Mouse (Mus musculus) R1 (cell line): ENCODE results near the gene Nudt14.

ENCODE experiments used
- DNase-seq: peaks from one replicate; pipeline ENCODE4 v3.0.0-alpha.2; 2018; ENCODE audit warnings: low read depth, low spot score

The Nudt14 gene

DNA sequence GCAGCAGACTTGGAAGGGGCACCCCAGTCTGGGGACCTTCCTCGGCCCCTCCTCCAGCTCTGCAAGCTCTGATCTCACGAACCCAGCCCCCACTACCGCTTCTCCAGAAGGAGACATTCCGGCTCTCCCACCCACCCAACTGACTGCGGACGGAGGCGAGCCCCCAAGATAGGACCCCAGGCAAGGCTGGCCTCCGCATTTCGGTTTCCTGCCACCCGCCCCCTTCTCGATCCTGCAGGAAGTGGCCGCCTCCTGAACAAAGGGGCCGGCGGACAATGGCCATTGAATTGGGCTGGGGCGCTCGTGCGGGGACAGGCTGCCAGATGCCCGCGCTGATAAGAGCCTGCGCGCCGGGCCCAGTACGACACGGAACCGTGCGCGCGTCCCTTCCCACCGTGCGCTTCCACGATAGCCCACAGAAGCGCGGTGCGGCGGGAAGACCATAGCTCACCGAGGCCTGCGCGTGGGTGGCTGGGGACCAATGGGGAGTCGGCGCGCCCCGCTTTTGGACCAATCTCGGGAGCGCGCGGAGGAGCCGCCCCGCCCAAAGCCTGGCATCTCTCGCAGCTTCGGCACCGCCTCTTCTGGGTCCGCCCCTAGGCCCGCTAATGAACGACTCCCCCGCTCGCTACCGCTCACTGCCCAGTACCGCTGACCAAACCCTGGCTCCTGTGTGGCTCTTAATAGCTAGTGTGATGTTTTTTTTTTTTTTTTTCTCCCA, 8.3 kb upstream of the Nudt14 start:
- DNase-seq, result peak; percentile 81

DNA sequence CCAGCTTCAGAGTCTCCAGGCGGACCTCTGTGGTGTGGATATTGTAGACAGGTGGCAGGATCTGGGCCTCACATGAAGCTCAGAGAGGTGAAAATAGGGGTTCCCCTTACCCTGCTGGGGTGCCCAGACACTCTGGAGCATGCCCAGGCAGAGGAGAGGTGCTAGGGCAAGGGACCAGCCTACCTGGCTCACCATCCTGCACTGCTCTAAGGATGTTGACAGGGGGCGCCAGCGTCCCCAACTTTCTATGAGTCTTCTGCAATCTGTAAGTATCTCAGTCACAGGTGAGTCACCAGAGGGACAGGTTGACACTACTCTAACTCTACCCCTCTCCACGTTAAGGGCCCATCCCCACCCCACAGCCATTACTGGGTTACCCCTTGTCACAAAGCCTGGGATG, 5.4 kb upstream of the Nudt14 start:
- peak; percentile 72 for DNase-seq

DNA sequence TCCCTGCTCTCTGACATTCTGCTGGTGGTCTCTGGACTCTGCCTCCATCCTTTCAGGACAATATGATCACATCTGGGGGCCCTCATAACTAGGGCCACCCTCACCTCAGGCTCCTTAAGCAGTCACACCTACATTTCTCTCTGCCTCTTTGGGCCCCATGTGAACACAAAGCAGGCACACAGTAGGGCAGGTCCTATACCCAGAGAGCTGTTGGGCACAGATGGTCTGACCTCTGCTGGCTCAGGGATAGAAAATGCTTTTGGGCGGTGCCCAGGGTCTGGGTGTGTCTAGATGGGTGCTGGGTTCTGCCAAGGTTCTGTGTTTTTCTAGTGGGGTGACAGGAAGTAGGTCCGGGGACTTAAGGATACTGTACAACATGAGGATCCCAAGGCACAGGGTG, 1.7 kb upstream of the Nudt14 start:
- DNase-seq, result no peak

DNA sequence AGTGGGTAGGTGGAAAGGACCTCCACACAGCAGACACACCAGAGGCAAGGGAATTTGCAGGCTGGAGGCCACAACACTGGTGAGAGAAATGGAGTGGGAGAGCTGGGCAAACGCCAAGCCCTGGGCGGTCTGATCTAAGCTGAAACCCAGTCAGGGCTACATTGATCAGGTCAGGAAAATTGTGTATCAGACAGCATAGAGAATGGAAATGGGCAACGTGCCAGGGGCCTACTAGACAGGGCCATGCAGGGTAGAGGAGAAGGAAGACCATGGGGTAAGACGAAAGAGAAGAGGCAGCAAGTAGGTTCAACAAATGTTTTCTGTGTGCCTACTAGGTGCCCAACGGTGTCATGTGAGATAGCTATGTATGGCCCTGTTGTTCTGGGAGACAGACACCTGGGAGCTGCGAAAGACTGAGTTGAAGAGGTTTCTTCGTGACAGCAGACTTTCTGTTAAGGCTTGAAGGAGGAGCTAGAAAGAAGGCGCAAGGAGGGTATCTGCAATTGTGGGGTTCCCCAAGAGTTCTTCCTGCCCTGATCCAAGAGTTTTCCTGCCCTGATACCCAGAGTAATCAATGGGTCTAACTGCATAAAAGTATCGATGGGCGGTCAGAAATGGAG, 658 bp downstream of the Nudt14 start:
- DNase-seq, result no peak

DNA sequence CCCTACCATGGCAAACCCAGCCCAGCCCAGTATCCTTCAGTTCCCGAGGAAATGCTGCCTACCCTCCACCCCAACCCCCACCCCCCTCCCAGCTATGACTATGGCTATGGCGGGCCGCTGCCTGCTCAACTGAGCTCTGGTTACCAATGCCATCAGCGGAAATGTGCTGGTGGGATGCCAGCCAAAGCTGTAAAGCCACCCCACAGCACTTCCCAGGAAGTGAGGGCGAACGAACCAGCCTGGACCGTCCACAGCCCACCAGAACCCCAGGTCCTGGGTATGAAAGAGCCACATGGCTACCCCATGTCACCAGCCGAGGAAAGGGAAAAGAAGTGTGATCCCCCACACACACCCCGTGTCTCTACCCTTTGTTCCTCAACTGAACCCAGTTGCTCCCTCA, 1.2 kb downstream of the Nudt14 start:
- no peak for DNase-seq

DNA sequence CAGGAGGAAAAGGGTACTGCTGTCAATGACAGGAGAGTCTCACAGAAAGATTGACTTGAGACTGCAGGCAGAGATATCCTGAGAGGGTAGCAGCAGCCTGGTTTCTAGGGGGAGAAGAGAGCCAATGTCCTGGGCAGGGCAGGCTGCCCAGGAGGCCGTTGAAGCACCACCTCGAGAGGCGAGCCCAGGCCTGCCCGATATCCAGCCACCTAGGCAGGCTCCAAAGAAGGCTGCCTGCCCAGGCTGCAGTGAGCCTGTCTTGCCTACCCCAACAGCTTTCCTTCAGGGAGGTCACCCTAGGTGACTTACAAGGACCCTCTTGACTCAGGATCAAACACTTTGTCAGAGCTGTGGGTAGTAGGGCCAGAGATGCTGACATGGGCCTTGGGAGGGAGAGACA, 1.7 kb downstream of the Nudt14 start:
- no peak for DNase-seq

DNA sequence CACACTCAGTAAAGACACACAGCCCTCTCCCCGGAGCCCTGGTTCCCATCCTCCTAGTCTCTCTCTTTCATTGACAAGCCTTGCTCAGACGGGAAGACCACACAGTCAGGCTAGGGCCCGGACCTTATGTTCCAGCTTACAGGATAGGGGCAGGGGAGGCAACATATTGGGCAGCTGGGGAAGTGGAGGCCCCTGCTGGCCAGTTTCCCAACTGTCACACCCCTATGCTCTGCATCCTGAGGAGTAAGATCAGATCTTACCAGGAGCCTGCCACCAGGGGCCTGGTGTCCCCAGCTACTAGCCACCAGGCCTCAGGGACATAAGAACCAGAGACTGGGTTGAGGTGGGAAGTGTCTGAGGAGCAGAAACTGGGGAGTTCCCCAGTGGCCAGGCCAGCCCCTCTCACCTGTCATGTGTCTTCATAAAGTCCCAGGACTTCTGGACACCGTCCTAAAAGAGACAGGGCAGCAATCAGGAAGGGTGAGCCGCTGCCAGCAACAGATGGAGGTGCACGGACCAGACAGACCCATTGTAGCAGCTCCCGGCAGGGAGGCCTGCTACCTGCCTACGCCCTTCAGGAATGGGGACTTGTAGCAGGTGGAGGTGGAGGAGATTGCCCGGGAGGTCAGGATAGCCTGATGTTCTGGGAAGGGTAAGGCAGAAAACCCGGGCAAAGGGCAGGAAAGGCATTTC, 2.9 kb downstream of the Nudt14 start:
- DNase-seq, result peak; percentile 24

GRCm38 (mm10) chr12:112938366-112938765, 3.6 kb downstream of the Nudt14 start:
- DNase-seq, result no peak

- peak; percentile 32 for DNase-seq
These were observed 4.0 kb downstream of the Nudt14 start for GRCm38 (mm10) chr12:112937906-112938305.

DNA sequence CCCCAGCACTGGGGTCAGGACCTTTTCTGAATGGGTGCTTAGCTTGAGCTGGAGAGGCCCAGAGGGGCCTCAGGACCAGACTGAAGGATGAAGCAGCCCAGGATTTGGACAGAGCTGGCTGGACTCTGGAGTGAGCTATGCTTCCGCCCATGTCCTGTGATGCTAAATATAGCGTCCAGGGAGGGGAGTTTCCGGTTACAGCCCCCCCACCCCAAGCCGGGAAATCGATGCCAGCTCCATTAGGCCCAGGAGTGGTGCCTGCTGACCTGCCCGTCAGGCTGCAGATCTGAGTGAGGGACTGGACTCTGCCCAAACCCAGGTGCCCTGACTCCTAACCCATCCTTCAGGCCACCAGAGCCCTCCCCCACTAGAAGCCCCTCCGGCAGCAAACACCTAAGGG, 9.3 kb downstream of the Nudt14 start:
- no peak for DNase-seq

- peak; percentile 81 for DNase-seq
These were observed 12.2 kb downstream of the Nudt14 start, which contains the start of gene Jag2 for GRCm38 (mm10) chr12:112929562-112930352. Jag2 (minus strand) TSS chr12:112929776.

- peak; percentile 49 for DNase-seq
These were observed 13.3 kb downstream of the Nudt14 start for GRCm38 (mm10) chr12:112928401-112929241.

- DNase-seq, result no peak
These were observed 14.7 kb downstream of the Nudt14 start for GRCm38 (mm10) chr12:112927265-112927664.

GRCm38 (mm10) chr12:112925950-112926349, 16.0 kb downstream of the Nudt14 start:
- DNase-seq, result no peak

- no peak for DNase-seq
These were observed 19.4 kb downstream of the Nudt14 start for GRCm38 (mm10) chr12:112922541-112922940.

GRCm38 (mm10) chr12:112921518-112921917, 20.4 kb downstream of the Nudt14 start:
- DNase-seq, result no peak

DNA sequence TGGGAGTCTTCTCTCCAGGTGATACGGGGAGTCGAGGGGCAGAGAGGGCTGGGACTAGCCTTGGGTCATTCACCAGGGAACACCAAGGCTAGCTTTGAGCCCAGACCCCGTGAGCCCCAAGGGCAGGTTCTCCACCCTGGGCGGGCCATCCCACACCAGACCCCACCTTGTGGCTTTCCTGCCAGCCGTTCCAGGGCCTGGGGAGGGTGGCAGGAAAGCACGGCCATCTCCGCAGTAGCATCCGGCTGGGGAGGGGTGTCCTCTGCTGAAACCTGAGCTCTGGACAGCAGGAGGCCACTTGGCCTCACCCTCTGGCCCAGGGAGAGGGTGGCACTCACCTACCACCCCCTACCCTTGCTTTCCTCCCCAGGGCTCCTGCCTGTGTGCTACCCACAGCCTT, 24.0 kb downstream of the Nudt14 start:
- DNase-seq, result no peak

GRCm38 (mm10) chr12:112917486-112917885, 24.4 kb downstream of the Nudt14 start:
- DNase-seq, result no peak

DNA sequence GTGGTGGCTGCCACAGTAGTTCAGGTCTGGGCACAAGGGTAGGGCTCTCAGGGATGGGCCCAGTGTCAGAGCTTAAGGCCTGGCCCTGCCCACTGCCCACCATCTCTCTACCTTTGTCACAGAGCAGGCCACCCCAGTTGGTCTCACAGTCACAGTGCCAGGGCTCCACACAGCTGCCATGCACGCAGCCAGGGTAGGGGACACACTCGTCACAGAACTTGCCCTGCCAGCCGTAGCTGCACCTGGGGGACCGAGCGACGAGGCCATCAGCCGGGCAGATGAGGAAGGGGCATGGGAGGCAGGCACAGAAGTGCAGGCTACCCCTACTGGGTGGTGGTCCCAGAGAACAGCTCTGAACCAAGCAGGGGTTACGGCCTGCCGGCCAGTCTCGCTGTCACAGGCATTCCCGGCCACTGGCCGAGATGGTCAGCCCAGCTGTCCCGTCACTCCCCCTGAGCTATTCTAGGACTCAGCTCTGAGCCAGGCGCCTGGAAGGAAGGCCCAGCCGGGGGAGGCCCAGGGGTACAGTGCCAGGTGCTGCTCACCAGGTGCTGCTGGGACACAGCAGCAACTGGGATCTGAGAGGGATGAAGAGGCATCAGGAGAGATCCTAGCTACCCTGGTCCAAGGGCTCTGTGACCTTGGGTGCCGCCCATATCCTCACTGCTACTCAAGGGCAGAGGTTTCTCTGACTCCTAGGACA, 25.1 kb downstream of the Nudt14 start:
- no peak for DNase-seq

GRCm38 (mm10) chr12:112915587-112915986, 26.3 kb downstream of the Nudt14 start:
- no peak for DNase-seq
